ENCODE assay signal across 9 mouse cellular contexts in genomic region chr7:45475291-45475969, GRCm38 (mm10). TPM values are rescaled to one million over a fixed set of nuclear protein-coding genes. Genes with fewer than 3 reads are reported as not detected.
DNase-seq lines count a peak whose midpoint lies in the region; ATAC-seq and TF ChIP-seq lines count a peak whose summit lies in the region.
"Had no signal": no experiment of that assay in that cellular context is flagged by ENCODE, and none has a peak within 500 bp of the region (broad histone marks: within the 10 kb centered on the region; RNA-seq: fewer than 3 reads in every experiment).

No protein-coding gene starts in this region.

- peak; percentile 58 for DNase-seq in gastrocnemius, adult 18-20 months (ENCODE audit: low spot score)
- no peak for DNase-seq in gastrocnemius, postnatal 25 days
- DNase-seq in MN1 (ENCODE audit: low spot score) = peak; percentile 79
- DNase-seq in intestine, embryonic 14.5 days (ENCODE audit: low spot score) = no peak
- DNase-seq in liver, postnatal 0 days = no peak
- DNase-seq in ovary, postnatal 36 days (ENCODE audit: low spot score) = no peak
- no peak for DNase-seq in urinary bladder, postnatal 10 days (ENCODE audit: low spot score)
- DNase-seq in left cerebral cortex, postnatal 10 days (ENCODE audit: extremely low spot score in 1 of 2, low spot score in 2 of 2) = no peak

- H3K4me2 ChIP-seq in intestine, embryonic 14.5 days (ENCODE audit: low read length) = peak overlapping the region; percentile 39
- H3K4me2 ChIP-seq in liver, postnatal 0 days (ENCODE audit: low read depth, low read length) = peak overlapping the region; percentile 26; the same call in 1 of the 2 replicates

- ATAC-seq in intestine, embryonic 14.5 days (replicated peaks; ENCODE audit: low FRiP score, low TSS enrichment, low read depth) = peak; percentile 41; the same call in 1 of the 2 replicates
- ATAC-seq in liver, postnatal 0 days = no peak

- no peaks in the 10 kb centered on the region for H3K4me1 ChIP-seq in intestine, embryonic 14.5 days (replicated peaks; ENCODE audit: control insufficient read depth, insufficient read depth, low read length)
- H3K4me1 ChIP-seq in liver, postnatal 0 days (ENCODE audit: insufficient read depth) = peaks cover 2% of the 10 kb centered on the region; the same call in 1 of the 2 replicates

- intact Hi-C loops in left cerebral cortex, postnatal 10 days (cut with DNase I) = loop anchor here (5.0 to 10.0 kb wide), 2 partner anchors 47 to 209 kb away; partner anchors contain the start of gene Ntn5

- 58% methylated on average over 16 of the region's 16 CpGs for WGBS in intestine, embryonic 14.5 days
- 64% methylated on average over 16 of the region's 16 CpGs for WGBS in liver, postnatal 0 days (ENCODE audit: insufficient replicate concordance)

- no peaks in the 10 kb centered on the region for H3K27me3 ChIP-seq in intestine, embryonic 14.5 days (replicated peaks; ENCODE audit: control insufficient read depth, insufficient read depth, low read length)
- H3K27me3 ChIP-seq in liver, postnatal 0 days (ENCODE audit: insufficient read depth, low read length) = no peaks in the 10 kb centered on the region

- TF ChIP-seq CTCF in liver, postnatal 0 days (IDR thresholded peaks at IDR 0.05; ENCODE audit: low read depth) = no peak

- 0 out of 2 replicates have a peak overlapping the region, but pooled peaks have one; percentile 11 for H3K27ac ChIP-seq in intestine, embryonic 14.5 days (ENCODE audit: low read depth)
- H3K27ac ChIP-seq in liver, postnatal 0 days (ENCODE audit: low read depth) = no peak overlapping the region
- H3K27ac ChIP-seq: macrophage had no signal

- H3K36me3 ChIP-seq in intestine, embryonic 14.5 days (ENCODE audit: control insufficient read depth, insufficient read depth, low read length) = no peaks in the 10 kb centered on the region
- H3K36me3 ChIP-seq in liver, postnatal 0 days (replicated peaks; ENCODE audit: insufficient read depth, low read length) = peaks cover 9% of the 10 kb centered on the region

- H3K9me3 ChIP-seq in intestine, embryonic 14.5 days (ENCODE audit: control insufficient read depth, low read length) = no peaks in the 10 kb centered on the region
- H3K9me3 ChIP-seq in liver, postnatal 0 days (ENCODE audit: low read length) = no peaks in the 10 kb centered on the region

- H3K9ac ChIP-seq in intestine, embryonic 14.5 days (ENCODE audit: low read length) = 0 out of 2 replicates have a peak overlapping the region, but pooled peaks have one; percentile 10
- H3K9ac ChIP-seq in liver, postnatal 0 days (replicated peaks) = no peak overlapping the region

- no peak for TF ChIP-seq EP300 in liver, postnatal 0 days (IDR thresholded peaks at IDR 0.05; ENCODE audit: low read depth)

- peak overlapping the region; percentile 15; the same call in 1 of the 2 replicates for H3K4me3 ChIP-seq in intestine, embryonic 14.5 days (ENCODE audit: low read depth, low read length)
- H3K4me3 ChIP-seq in liver, postnatal 0 days (ENCODE audit: low read depth, low read length) = no peak overlapping the region

RNA-seq across cellular contexts. Expression of gene Tulp2, which starts 6.2 kb away (rescaled TPM):
- total RNA-seq in gastrocnemius, adult 18-20 months (2021) = not detected
- total RNA-seq in gastrocnemius, postnatal 25 days (2021) = not detected
- polyA plus RNA-seq in intestine, embryonic 14.5 days (2014; fragmentation: Nextera tagmentation; extraction: Ambion mirVana) = 1.8 and 2.3 TPM in 2 replicates
- polyA plus RNA-seq in liver, postnatal 0 days (2015; fragmentation: Nextera tagmentation; extraction: Ambion mirVana) = 0.22 and 0.30 TPM in 2 replicates
- not detected for total RNA-seq in left cerebral cortex, postnatal 10 days (2021)
- polyA plus RNA-seq: macrophage had no signal

RNA-seq across cellular contexts. Expression of gene Bax, which starts 8.7 kb away (rescaled TPM):
- total RNA-seq in gastrocnemius, adult 18-20 months (2021) = 10 to 100 TPM; 14.2 to 16.6 TPM
- 10 to 100 TPM; 15.6 to 16.9 TPM for total RNA-seq in gastrocnemius, postnatal 25 days (2021)
- polyA plus RNA-seq in intestine, embryonic 14.5 days (2014; fragmentation: Nextera tagmentation; extraction: Ambion mirVana) = 134 and 139 TPM in 2 replicates
- polyA plus RNA-seq in liver, postnatal 0 days (2015; fragmentation: Nextera tagmentation; extraction: Ambion mirVana) = 59.6 and 60.8 TPM in 2 replicates
- 10 to 100 TPM; 86.0 to 93.8 TPM for total RNA-seq in left cerebral cortex, postnatal 10 days (2021)

RNA-seq across cellular contexts. Expression of gene Gm45808, which starts 11.2 kb away (rescaled TPM):
- 1 to 10 TPM; 8.1 to 9.6 TPM for total RNA-seq in gastrocnemius, adult 18-20 months (2021)
- total RNA-seq in gastrocnemius, postnatal 25 days (2021) = 1 to 10 TPM; 4.3 to 10.0 TPM
- not detected in 2 replicates for polyA plus RNA-seq in intestine, embryonic 14.5 days (2014; fragmentation: Nextera tagmentation; extraction: Ambion mirVana)
- polyA plus RNA-seq in liver, postnatal 0 days (2015; fragmentation: Nextera tagmentation; extraction: Ambion mirVana) = 0.15 and 0.33 TPM in 2 replicates
- not detected for total RNA-seq in left cerebral cortex, postnatal 10 days (2021)
- polyA plus RNA-seq: macrophage had no signal

RNA-seq across cellular contexts. Expression of gene Dhdh, which starts 13.2 kb away (rescaled TPM):
- 10 to 100 TPM; 22.6 to 22.9 TPM for total RNA-seq in gastrocnemius, adult 18-20 months (2021)
- 10 to 100 TPM; 12.3 to 12.6 TPM for total RNA-seq in gastrocnemius, postnatal 25 days (2021)
- polyA plus RNA-seq in intestine, embryonic 14.5 days (2014; fragmentation: Nextera tagmentation; extraction: Ambion mirVana) = 2.9 and 3.5 TPM in 2 replicates
- polyA plus RNA-seq in liver, postnatal 0 days (2015; fragmentation: Nextera tagmentation; extraction: Ambion mirVana) = 8.4 and 9.5 TPM in 2 replicates
- total RNA-seq in left cerebral cortex, postnatal 10 days (2021) = 1 to 10 TPM; 3.0 to 3.1 TPM

RNA-seq across cellular contexts. Expression of gene Ftl1, which starts 15.7 kb away (rescaled TPM):
- total RNA-seq in gastrocnemius, adult 18-20 months (2021) = 100 to 1,000 TPM; 109 to 151 TPM
- 100 to 1,000 TPM; 125 to 149 TPM for total RNA-seq in gastrocnemius, postnatal 25 days (2021)
- polyA plus RNA-seq in intestine, embryonic 14.5 days (2014; fragmentation: Nextera tagmentation; extraction: Ambion mirVana) = 4,654 and 4,671 TPM in 2 replicates
- polyA plus RNA-seq in liver, postnatal 0 days (2015; fragmentation: Nextera tagmentation; extraction: Ambion mirVana) = 5,147 and 5,518 TPM in 2 replicates
- total RNA-seq in left cerebral cortex, postnatal 10 days (2021) = 100 to 1,000 TPM; 445 to 456 TPM

Comparison
In these comparisons a context has a peak if more than half of its experiments do, and no peak if none do; other contexts are left out.
1. DNase-seq: peak in gastrocnemius, adult 18-20 months (single experiment) and MN1 (single experiment); none in gastrocnemius, postnatal 25 days (single experiment), intestine, embryonic 14.5 days (single experiment), liver, postnatal 0 days (single experiment), ovary, postnatal 36 days (single experiment), urinary bladder, postnatal 10 days (single experiment) and left cerebral cortex, postnatal 10 days (0 of 2).
2. RNA of gene Bax, which starts 8.7 kb away (total RNA-seq): 86.0 to 93.8 TPM in left cerebral cortex, postnatal 10 days; 15.6 to 16.9 TPM in gastrocnemius, postnatal 25 days and 14.2 to 16.6 TPM in gastrocnemius, adult 18-20 months; every median in the first group is over 4 times any median in the second.
3. RNA of gene Gm45808, which starts 11.2 kb away (total RNA-seq): 4.3 to 10.0 TPM in gastrocnemius, postnatal 25 days and 8.1 to 9.6 TPM in gastrocnemius, adult 18-20 months; not detected in left cerebral cortex, postnatal 10 days; every median in the first group is over 4 times any median in the second.